Mouse (Mus musculus) brown adipose tissue, adult 24 weeks (tissue): ENCODE measurements around the gene Pik3ap1. TPM values are rescaled to one million over a fixed set of nuclear protein-coding genes. Genes with fewer than 3 reads are reported as not detected.

Experiments
- H3K27ac ChIP-seq: fragments of 200-500 bp; replicated peaks from 2 replicates; pipeline ENCODE4 v1.5.1; 2012; ENCODE audit warnings: low read depth, mild to moderate bottlenecking, low read length
- H3K4me1 ChIP-seq: fragments of 200-500 bp; 2 replicates; pipeline ENCODE4 v1.6.1; 2012; ENCODE audit warnings: low read length, mixed read lengths; ENCODE audit not compliant: control insufficient read depth, insufficient read depth, insufficient read length
- H3K4me3 ChIP-seq: fragments of 200-500 bp; 2 replicates; pipeline ENCODE4 v1.5.1; 2012; ENCODE audit warnings: low read depth, mild to moderate bottlenecking, low read length, moderate library complexity; ENCODE audit not compliant: insufficient read depth
- polyA plus RNA-seq: library from polyadenylated mRNA; stranded (reverse); fragments of >200 nt; gene quantifications from 2 replicates; pipeline ENCODE4 v1.2.4, GENCODE M21; 2012; ENCODE audit not compliant: missing spikeins, insufficient read depth, insufficient read length

Pik3ap1 gene
- polyA plus RNA-seq, 1 experiment = 1.4 TPM

GRCm38 (mm10) chr19:41354287-41354951 is 30.5 kb downstream of the Pik3ap1 start:
- Histone ChIP-seq H3K4me1 (no peaks in the 10 kb centered on the region), H3K27ac (no peak overlapping the region), H3K4me3 (no peak overlapping the region)

- Histone ChIP-seq H3K4me3 (no peak overlapping the region), H3K4me1 (no peaks in the 10 kb centered on the region), H3K27ac (no peak overlapping the region)
Observed at GRCm38 (mm10) chr19:41349624-41350023, 35.3 kb downstream of the Pik3ap1 start.

GRCm38 (mm10) chr19:41348161-41348560 is 36.7 kb downstream of the Pik3ap1 start:
- Histone ChIP-seq H3K4me3 (no peak overlapping the region), H3K27ac (no peak overlapping the region), H3K4me1 (0 out of 2 replicates have a peak, but pooled peaks cover under 1% of the 10 kb centered on the region)

GRCm38 (mm10) chr19:41347326-41347725 is 37.6 kb downstream of the Pik3ap1 start:
- 0 out of 2 replicates have a peak, but pooled peaks cover 3% of the 10 kb centered on the region for H3K4me1 ChIP-seq
- H3K27ac ChIP-seq = no peak overlapping the region
- H3K4me3 ChIP-seq = no peak overlapping the region

- Histone ChIP-seq H3K4me3 (no peak overlapping the region), H3K27ac (no peak overlapping the region), H3K4me1 (0 out of 2 replicates have a peak, but pooled peaks cover 3% of the 10 kb centered on the region)
Observed at GRCm38 (mm10) chr19:41346099-41346850, 38.6 kb downstream of the Pik3ap1 start.

GRCm38 (mm10) chr19:41345028-41345741 is 39.7 kb downstream of the Pik3ap1 start:
- peak overlapping the region; percentile 31; the same call in 1 of the 2 replicates for H3K4me3 ChIP-seq
- peak overlapping the region; percentile 83 for H3K27ac ChIP-seq
- H3K4me1 ChIP-seq = 0 out of 2 replicates have a peak, but pooled peaks cover 3% of the 10 kb centered on the region

GRCm38 (mm10) chr19:41344666-41345027 is 40.3 kb downstream of the Pik3ap1 start:
- Histone ChIP-seq H3K27ac (peak overlapping the region; percentile 66; the same call in 1 of the 2 replicates), H3K4me3 (no peak overlapping the region), H3K4me1 (0 out of 2 replicates have a peak, but pooled peaks cover 3% of the 10 kb centered on the region)

- H3K4me3 ChIP-seq = no peak overlapping the region
- no peak overlapping the region for H3K27ac ChIP-seq
- 0 out of 2 replicates have a peak, but pooled peaks cover 3% of the 10 kb centered on the region for H3K4me1 ChIP-seq
Observed at GRCm38 (mm10) chr19:41342592-41343090, 42.3 kb downstream of the Pik3ap1 start.

GRCm38 (mm10) chr19:41341677-41342076 is 43.2 kb downstream of the Pik3ap1 start:
- H3K4me3 ChIP-seq = no peak overlapping the region
- H3K4me1 ChIP-seq = 0 out of 2 replicates have a peak, but pooled peaks cover 3% of the 10 kb centered on the region
- peak overlapping the region; percentile 61 for H3K27ac ChIP-seq

- no peak overlapping the region for H3K4me3 ChIP-seq
- H3K27ac ChIP-seq = peak overlapping the region; percentile 62
- 0 out of 2 replicates have a peak, but pooled peaks cover 3% of the 10 kb centered on the region for H3K4me1 ChIP-seq
Observed at GRCm38 (mm10) chr19:41339020-41339836, 45.7 kb downstream of the Pik3ap1 start.

- 0 out of 2 replicates have a peak, but pooled peaks cover 3% of the 10 kb centered on the region for H3K4me1 ChIP-seq
- H3K27ac ChIP-seq = 0 out of 2 replicates have a peak overlapping the region, but pooled peaks have one; percentile 30
Observed at GRCm38 (mm10) chr19:41338379-41338778, 46.5 kb downstream of the Pik3ap1 start.

GRCm38 (mm10) chr19:41335721-41336120 is 49.2 kb downstream of the Pik3ap1 start:
- Histone ChIP-seq H3K4me3 (no peak overlapping the region), H3K27ac (no peak overlapping the region), H3K4me1 (no peaks in the 10 kb centered on the region)

More at GRCm38 (mm10) chr19:41338379-41338778, 46.5 kb downstream of the Pik3ap1 start:
- H3K4me3 ChIP-seq = no peak overlapping the region

GRCm38 (mm10) chr19:41332986-41333385 is 51.9 kb downstream of the Pik3ap1 start:
- no peaks in the 10 kb centered on the region for H3K4me1 ChIP-seq
- no peak overlapping the region for H3K27ac ChIP-seq
- no peak overlapping the region for H3K4me3 ChIP-seq

GRCm38 (mm10) chr19:41332228-41332627 is 52.7 kb downstream of the Pik3ap1 start:
- Histone ChIP-seq H3K4me1 (no peaks in the 10 kb centered on the region), H3K4me3 (peak overlapping the region; percentile 38; the same call in 1 of the 2 replicates), H3K27ac (peak overlapping the region; percentile 72)
